Mouse (Mus musculus) embryo, embryonic 10 days (tissue): ENCODE results near the gene Cd207.

Experiments
- DNase-seq: peaks from one replicate; pipeline ENCODE4 v3.0.0-alpha.2; 2015; ENCODE audit warnings: low spot score

The Cd207 gene

DNA sequence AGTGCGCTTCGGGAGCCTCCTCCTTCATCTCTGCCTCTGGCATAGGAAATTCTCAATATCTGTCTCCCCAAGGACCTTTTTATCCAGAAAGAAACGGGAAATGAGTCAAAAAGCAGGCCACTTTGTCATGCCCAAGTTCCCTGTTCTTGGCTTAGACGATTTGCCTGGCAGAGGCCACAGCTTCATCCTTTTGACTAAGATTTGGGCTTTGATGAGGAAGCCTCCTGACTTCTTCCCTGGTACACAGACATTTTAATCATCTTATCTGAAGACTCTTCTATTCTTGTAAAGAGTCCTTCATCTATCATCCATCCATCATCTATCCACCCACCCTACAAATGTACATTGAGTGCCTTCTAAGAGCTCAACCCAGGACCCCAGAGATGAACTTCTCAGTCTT lies at the start of gene Cd207:
Cd207 (minus strand) TSS at position 101 of the 400 bp plus-strand sequence.
- DNase-seq: no peak

DNA sequence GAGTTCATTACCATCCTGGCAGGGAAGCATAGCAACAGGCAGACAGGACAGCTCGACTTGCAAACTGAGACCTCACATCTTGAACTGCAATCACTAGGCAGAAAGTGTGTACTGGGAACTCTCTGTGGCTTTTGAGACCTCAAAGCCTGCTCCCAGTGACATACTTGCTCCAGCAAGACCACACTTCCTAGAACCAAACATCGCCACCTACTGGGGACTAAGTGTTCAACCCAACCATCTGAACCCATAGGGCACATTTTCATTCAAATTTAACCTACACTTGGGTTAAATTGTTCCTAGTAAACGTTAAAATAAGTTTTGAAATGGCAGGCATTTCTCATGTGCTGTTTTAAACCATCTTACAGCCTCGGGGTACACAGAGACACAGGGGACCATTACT lies 49.5 kb upstream of the Cd207 start:
- DNase-seq: no peak

DNA sequence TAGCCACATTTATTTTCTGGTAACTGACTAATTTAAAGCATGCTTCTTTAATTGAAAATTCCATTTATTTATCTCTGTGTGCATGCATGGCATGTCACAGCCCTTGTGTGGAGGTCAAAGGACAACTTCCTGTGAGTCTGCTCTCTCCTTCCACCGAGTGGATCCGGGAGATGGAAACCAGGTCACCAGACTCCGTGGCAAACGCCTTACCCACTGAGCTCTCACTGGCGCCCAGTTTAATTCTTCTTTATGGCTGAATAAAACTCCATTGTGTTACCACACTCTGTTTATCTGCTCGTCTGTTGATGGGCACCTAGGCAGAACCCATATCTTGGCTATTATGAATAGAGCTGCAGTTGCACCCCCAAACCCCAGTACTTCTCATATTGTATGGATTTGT lies 44.9 kb upstream of the Cd207 start:
- no peak for DNase-seq

DNA sequence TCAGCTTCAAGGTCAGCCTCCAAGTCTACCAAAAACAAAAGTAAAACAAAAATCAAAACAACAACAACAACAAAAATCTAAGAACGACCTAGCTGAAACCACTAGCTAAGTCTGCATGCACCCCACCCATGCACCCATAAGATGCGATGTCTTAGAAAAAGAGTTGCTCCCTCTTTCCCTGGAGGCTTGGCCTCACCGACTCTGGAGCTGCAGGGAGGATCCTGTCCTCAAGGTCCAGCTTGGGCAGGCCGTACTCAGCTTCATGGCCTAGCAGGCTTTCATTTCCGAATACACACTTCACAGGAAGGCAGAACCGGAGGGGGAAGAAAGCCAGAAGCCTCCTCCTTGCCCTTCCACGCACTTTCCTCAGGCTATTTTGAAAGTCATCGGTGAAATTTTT lies 39.4 kb upstream of the Cd207 start:
- DNase-seq: no peak

DNA sequence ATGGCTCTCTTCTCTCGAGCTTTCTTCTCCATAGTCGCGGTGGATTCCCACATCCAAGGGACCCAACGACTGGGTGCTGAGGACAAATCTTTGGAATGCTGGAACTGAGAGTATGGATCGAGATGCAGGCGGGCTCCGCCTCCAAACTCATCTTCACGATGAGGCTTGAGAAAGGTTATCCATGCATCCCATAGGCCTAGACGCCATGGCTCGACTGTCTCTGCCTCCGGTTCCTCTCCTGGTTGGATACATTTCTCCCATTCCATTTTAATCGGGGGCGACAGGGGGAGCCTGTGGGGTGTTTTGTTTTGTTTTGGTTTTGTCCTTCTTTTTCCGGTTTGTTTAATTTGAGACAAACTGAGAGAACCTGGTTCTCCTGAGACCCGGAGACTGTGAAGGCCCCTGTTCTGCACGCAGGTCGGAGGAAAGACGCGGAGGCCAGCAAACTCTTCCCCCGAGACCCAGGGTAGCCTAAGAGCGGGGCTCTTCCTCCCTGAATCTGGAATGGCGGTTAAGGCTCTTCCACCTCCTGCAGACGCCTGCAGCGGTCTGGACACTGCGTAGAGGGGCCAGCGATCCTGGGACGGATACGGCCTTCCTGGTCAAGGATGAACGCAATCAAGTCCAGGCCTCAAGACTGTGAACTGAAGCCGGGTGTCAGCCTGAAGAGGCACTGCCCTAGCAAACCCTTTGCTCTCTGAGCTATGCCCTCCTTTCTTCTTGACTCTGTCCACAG lies 38.0 kb upstream of the Cd207 start:
- DNase-seq: peak; percentile 61

DNA sequence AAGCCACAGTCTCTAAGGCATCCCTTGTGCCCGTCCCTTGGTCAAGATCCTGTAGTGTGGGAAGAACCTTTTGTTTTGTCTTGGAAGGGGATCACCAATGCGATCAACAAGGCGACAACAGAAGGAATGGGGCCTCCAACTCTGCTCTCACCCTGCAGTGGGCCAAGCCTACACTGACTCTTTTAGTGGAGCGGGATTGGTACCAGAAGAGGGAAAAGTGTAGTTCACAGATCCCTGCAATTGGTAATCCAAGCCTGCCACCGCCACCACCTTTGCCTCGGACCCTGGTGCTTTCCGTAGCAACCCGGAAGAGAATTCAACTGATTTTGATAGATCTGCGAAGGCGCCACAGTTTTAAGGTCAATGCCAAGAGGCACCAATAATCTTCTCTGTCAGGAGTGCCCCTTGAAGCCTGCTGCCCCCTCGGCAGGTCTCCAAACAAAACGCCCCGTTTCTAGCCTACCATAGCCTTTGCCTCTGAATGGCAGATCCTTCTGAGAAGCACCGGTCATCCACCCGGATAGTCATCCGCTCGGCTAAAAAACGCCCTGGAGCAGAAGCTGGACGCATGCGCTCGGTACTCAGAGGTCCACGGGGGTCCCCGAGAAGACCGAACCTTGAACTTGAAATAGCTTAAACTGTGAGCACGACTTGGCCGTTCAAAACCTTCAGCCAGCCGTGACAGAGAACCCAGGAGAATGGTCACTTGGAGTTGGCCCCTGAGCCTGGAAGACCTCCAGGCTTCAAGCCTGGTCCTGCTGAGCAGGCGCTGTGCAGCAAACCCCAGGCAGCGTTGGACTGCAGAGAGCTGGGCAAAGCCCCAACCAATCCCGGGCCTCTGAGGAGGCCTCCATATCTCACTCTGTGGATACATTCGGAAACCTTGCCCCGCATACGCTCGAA lies 36.8 kb upstream of the Cd207 start:
- DNase-seq: no peak

DNA sequence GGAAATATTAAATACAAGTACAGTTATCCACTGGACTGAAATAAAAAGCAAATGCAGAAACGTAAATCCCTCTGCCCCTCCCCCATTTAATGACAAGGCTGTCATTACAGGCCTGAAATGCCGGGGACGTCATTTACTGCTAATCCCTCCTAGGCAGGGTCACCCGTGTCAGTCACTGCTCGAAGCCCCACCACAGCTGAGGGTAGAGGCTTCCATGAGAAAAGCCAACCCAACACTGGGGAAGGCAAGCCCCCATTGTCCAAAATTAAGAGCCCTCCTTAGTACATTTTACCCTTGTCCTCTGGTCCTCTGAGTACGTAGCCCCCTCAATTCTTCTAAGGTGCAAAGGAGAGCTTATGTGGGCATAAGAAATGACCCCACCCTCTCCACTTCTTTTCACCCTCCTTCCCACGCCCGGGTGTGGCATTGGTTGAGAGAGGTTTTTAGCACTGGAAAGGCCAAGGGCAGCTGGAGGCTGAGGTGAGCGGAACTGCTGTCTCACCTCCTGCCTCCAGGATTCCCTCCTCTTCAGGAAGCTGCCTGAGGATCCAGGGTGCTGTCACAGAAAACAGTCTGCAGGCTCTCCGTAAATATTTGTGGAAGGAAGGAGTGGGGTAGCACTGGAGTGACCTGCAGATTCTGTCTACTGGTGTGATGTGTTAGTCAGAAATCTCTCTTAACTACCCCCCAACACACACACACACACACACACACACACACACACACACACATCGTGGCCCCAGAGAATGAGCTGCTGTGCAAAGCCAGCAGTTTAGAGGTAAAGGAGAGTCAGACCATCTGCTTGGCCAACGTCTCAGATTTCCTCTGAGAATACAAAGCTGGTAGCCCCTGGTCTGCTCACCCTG lies 35.8 kb upstream of the Cd207 start:
- no peak for DNase-seq

DNA sequence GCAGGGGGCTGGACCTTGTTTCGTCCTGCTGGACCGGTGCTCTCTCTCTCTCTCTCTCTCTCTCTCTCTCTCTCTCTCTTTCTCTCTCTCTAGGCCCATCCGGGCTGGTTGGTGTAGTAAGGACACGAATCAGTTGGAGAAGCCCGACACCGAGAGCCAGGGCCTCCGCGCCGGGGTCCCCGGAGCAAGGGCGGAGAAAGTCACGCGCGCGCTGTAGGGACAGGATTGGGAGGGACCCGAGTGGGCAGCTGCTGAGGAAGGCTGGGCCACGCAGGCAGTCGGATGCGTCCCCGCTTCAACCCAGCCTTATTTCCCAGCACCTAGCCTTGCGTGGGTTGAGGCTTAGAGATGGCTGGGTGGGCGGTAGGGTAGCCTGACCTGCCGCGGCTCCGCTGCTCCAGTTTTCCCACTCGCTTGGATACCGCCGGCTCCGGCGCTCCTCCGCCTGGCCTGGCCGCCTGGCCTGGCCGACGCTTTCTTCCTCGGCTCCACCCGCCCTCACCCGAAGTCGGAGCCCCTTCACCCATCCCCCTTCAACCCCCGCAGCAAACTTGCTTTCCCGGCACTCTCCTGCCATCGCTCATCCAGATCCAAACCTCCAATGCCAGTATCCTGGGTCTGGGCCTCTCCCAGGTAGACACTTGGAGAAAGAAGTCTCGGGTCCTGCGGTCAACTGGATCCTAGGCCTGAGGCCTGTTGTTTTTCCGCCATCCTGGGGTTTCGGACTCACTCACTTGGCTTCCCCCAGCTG lies 34.2 kb upstream of the Cd207 start:
- no peak for DNase-seq

DNA sequence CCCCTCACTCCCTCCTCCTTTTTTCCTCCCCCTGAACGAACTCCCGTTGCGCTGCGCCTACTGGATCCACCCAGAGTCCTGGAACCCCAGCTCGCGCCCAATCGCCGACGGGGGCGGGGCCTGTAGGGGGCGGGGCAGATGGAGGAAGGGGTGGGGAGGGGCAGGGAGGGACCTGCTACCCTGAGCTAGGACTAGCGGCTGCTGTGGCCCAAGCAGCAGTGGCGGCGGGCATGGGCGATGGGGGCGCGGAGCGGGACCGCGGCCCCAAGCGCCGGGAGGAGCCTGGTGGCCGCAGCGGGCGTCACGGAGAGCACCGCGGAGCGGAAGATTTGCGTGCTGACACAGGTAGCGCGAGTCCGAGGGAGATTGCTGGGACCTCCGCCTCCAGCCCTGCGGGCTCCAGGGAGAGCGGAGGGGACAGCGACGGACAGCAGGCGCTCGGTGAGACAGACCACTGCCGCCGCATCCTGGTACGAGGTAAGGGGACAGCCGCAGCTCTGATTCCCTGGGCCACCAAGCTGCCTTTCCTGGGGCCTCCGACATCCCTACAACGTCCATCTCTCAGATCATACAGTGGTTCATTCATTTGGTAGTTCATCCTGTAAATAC lies 33.5 kb upstream of the Cd207 start, which contains the start of gene Vax2:
Vax2 (plus strand) TSS at position 198 of the 609 bp plus-strand sequence.
- peak; percentile 81 for DNase-seq

DNA sequence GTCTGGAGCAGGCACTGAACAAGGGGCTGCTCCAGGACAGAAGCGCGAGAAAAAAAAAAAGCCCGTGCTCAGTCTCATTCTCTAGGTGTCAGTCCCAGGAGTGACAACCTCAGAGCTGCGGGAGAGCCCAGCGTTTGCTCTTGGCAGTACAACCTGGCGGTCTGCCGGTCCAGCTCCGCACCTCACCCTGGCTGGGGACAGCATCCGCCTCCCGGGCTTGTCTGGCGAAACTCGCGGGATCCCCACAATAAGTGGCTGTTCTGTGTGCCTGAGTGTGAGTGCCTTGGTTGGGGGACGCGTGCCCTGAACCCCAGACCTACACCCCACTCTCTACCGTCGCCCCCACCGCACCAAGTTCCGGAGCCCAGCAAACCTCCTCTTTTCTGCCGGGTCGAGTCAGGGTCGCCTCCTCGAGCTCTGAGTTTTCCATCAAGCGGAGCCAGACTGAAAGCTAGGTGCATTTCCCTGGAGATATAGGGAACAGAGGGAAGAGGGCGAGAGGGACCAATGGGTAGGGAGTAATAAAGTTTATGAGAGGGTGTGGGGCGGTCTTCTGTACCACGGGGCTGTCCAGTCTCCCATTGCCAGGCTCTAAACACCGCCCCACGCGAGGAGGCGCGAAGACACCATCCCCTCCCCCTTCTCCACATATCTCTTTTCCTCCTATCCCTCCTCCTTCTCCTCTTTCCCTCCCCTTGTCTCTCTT lies 32.9 kb upstream of the Cd207 start:
- DNase-seq: no peak

DNA sequence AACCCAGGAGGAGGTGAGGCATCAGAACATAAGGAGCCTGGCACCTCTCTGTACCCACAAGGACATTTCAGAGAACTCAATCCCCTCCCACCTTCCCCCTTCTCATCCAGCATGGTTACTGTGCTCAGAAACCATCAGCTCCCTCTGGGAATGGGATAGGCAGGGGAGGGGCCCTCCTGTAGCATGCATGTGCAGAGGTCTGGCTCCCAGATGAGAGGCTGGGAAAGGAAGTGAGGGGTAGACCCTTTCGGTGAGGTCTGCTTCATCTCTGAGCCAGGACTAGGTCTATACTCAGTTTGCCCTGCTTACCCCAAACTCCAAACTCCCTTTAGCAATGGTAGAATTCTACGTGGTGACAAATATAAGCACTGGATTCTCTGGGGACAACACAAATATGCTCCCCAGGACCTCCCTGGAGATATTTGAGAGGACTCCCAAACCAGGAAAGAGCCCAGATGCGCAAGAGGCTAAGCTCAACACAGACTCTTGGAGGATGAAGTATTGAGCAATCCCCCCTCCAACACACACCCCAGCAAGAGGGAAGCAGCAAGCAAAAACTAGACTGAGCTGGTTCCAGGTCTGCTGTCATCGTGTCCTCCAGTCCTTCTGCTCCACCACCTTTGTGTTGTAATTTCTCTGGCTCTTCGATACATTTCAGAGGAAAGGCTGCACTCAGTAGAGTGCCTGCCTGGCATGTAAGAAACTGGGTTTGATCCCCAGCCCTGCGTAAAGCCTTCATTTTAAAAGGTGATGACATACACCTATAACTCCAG lies 30.3 kb upstream of the Cd207 start:
- DNase-seq: no peak

DNA sequence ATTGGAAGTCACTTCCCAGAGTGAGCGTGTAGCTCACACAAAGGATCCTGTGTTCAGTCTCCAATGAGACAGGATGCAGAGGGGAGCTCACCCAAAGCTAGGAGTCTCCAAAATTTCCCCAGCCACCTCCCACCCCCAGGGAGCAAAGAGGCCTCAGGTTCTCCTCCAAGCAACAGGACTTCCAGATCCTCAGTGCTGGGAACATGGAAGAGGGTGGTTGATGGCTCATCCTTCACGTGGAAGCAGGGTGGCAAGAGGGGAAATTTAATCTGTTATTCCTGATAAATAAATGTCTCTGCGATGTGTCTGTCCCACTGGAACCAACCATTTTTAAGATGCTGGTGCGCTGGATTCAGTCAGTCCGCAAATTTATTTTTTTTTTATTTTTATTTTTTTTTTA lies 27.0 kb upstream of the Cd207 start:
- no peak for DNase-seq

DNA sequence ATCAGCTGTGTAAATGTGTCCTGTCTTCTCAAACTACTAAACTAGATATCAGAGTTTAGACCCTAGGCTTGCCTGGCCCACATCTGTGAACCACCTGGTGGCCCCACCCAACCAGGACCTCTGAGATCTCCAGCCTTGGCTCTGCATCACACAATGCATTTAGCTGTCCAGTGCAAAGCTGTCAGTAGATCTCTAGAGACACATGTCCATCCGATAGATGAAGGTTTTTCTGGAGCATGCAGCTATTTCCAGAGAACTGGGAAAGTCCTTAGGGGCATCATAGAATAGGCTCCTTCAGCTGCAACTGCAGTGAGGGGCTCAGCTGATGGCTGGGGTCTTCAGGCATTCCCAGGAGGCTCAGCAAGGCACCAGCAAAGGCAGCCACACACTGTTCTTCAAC lies 26.6 kb upstream of the Cd207 start:
- DNase-seq: no peak

DNA sequence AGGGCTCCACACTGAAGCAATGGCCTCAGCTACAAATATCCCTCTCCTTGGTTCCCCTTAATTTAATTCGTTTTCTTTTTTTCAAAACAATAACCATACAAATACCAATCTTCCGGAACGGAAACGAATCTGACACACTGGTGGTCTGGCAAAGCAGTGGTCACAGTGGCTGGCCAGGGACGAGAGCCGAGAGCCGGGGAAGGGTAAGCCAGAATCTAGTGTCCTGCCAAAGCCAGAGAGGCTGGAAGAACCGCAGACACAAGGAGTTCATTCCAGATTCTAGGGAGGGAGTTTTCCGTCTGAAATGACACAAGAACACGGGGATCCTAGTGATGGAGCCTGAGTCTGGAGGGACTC lies 26.0 kb upstream of the Cd207 start:
- DNase-seq: no peak

DNA sequence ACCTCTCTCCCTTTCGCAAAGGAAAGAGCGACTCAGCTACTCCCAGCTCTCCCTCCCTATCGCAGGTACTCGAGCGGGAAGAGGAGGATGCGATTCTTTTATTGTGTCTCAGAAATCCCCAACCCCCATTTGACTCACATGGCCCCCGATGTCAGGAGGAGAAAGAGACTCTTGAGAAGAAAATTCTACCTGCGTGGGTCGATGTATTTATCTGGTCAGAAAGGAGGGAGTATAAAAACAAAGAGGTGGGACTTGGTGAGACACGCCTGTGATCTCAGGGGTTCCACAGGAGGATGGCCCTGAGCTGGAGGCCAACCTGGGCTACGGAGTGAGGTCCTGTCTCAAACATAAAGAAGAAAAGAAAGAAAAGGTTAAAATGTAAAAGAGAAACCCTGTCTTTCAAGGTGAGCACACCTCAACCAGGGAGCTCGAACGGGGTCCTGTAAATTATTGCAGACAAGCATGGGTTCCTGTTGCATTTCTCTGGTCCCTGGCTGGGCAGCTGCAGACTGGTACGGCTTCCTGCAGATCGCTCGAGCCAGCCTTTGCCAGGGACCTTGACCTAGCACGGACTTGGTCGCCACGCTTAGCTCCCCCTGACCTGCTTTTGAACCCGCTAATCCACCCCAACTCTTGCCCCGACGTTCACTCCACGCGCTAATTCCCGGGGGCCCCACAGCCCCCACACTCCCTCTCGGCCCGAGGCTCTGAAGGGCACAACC lies 25.5 kb upstream of the Cd207 start:
- DNase-seq: no peak

DNA sequence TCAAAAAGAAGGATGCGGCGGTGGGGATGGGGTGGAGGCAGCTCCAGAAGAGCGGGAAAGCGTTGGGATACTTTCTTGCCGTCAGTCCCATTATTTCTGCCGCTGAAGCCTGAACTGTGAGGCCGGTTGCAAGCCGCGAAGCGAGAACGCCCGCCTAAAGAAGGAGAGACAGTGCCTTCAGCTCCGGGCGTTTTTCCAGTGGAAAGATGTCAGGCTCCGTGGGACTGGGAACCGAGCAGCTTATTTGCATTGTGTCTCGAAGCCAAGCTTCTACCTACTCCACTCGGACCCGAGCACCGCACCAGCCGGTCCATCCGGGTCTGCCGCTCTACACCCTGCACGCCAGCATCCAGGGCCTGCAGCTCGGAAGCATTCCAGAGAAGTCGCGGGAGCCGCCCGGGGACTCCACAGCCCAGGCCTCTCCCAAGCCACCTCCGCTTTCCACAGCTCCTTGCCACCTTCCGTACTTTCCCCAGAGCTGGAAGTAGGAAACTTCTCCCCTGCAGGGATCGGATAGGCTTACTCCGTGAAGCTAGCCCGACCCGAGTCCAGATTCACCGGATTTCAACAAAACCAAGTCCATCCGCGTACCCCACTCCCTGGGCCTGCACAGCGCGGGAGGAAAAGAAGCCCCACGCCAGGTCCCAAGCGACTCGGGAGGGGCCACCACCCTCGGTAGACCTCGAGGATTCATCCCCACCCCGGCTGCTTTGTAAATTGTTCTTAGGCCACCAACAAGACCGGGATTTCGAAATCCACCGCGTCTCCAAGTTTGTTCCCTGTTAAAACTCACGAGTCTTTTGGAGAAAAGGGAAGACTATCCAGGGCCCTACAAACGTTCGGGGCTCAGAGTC lies 24.7 kb upstream of the Cd207 start:
- DNase-seq: peak; percentile 61

DNA sequence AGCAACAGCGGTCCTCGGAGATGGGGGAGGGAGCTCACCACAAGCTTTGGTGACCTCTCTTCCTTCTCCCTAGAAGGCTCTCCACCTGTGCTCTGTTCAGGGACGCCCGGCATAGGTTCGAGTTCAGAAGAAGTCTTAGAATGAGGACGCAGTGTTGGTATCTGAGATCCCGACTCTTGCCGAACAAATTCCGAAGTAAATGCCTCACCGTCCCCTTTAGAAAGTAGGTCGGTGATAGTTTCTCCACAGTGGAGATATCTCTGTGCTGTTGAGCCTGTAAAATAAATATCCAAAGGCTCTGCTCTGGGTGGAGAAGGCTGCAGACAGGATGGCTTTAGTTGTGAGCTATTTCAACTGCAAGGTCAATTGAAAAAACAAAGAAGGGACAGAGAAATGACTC lies 23.3 kb upstream of the Cd207 start:
- no peak for DNase-seq

DNA sequence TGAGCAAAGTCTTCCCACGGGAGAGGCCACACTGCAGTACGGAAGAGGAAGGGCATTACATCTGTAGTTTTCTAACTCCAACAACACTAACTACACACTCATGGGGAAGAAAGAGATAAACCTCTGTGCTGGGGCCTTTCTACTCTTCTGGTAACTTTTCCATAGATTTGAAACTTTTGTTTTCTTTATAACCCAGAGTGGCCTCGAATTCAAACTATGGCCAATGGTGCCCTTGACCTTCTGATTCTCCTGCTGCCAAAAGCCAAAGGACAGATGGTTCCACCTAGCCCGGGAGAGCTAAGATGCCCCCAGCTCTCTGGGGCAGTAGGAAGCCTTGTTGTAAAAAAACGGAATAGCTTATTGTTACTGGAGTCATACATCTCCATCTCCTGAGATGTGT lies 22.3 kb upstream of the Cd207 start:
- no peak for DNase-seq
